Mouse (Mus musculus) neural tube, embryonic 13.5 days (tissue): Measurements from ENCODE around the gene Aff4. TPM values are rescaled to one million over a fixed set of nuclear protein-coding genes. Genes with fewer than 3 reads are reported as not detected.

Source experiments
- ATAC-seq: fragments of 200-750 bp; cut with Nextera tagmentation; 2 replicates; pipeline ENCODE4 v1.8.0; 2017; ENCODE audit warnings: low read depth, mild to moderate bottlenecking, moderate TSS enrichment, moderate library complexity
- H3K27ac ChIP-seq: fragments of 300-500 bp; sonication (generic); replicated peaks from 2 replicates; pipeline ENCODE4 v1.5.1; 2015; ENCODE audit warnings: moderate library complexity, mild to moderate bottlenecking, inconsistent platforms
- H3K27me3 ChIP-seq: fragments of 300-500 bp; sonication (generic); 2 replicates; pipeline ENCODE4 v1.6.1; 2015; ENCODE audit warnings: mild to moderate bottlenecking, inconsistent platforms
- H3K36me3 ChIP-seq: fragments of 300-500 bp; sonication (generic); 2 replicates; pipeline ENCODE4 v1.6.1; 2015; ENCODE audit warnings: mild to moderate bottlenecking, inconsistent platforms
- H3K4me1 ChIP-seq: fragments of 300-500 bp; sonication (generic); replicated peaks from 2 replicates; pipeline ENCODE4 v1.6.1; 2015; ENCODE audit warnings: inconsistent platforms
- H3K4me2 ChIP-seq: fragments of 300-500 bp; sonication (generic); 2 replicates; pipeline ENCODE4 v1.6.1; 2015; ENCODE audit warnings: inconsistent platforms, mild to moderate bottlenecking, moderate library complexity
- H3K4me3 ChIP-seq: fragments of 300-500 bp; sonication (generic); 2 replicates; pipeline ENCODE4 v1.5.1; 2015; ENCODE audit warnings: mild to moderate bottlenecking, inconsistent platforms
- H3K9ac ChIP-seq: fragments of 300-500 bp; sonication (generic); 2 replicates; pipeline ENCODE4 v1.6.1; 2015; ENCODE audit warnings: moderate library complexity, mild to moderate bottlenecking, inconsistent platforms
- H3K9me3 ChIP-seq: fragments of 300-500 bp; sonication (generic); 2 replicates; pipeline ENCODE4 v1.6.1; 2016; ENCODE audit warnings: inconsistent platforms
- whole genome bisulfite sequencing: fragments of 180-500 bp; shearing (Covaris S2); methylation state at CpG from one replicate; pipeline ENCODE4 v1.1.7; 2015; 5-methylcytosine and 5-hydroxymethylcytosine counted together
- polyA plus RNA-seq: library from polyadenylated mRNA; unstranded; fragments of >200 nt; fragmentation: Nextera tagmentation; extraction: Ambion mirVana; gene quantifications from 2 replicates; pipeline ENCODE4 v1.2.1, GENCODE M21; 2015

The Aff4 gene
- polyA plus RNA-seq, 1 experiment from 2014 or later, result 43.3 TPM

- Histone ChIP-seq H3K27me3 (no peaks in the 10 kb centered on the region), H3K4me3 (no peak overlapping the region), H3K27ac (no peak overlapping the region), H3K9ac (no peak overlapping the region), H3K4me2 (no peak overlapping the region), H3K9me3 (no peaks in the 10 kb centered on the region), H3K36me3 (no peaks in the 10 kb centered on the region), H3K4me1 (peaks cover 5% of the 10 kb centered on the region; the same call in 1 of the 2 replicates)
- WGBS, result 56% methylated on average over 2 of the region's 2 CpGs
- ATAC-seq, result no peak
Observed at GRCm38 (mm10) chr11:53345738-53346137, 4.9 kb upstream of the Aff4 start.

- Histone ChIP-seq H3K4me3 (peak overlapping the region; percentile 96), H3K4me1 (peaks cover 24% of the 10 kb centered on the region), H3K36me3 (peaks cover 3% of the 10 kb centered on the region; the same call in 1 of the 2 replicates), H3K27me3 (no peaks in the 10 kb centered on the region), H3K9ac (peak overlapping the region; percentile 99), H3K9me3 (no peaks in the 10 kb centered on the region), H3K27ac (peak overlapping the region; percentile 99), H3K4me2 (peak overlapping the region; percentile 80)
- under 1% methylated on average over 34 of the region's 35 CpGs for WGBS
- ATAC-seq, result 0 out of 2 replicates have a peak, but pooled peaks have one; percentile 18
Observed at GRCm38 (mm10) chr11:53351224-53351942, 750 bp downstream of the Aff4 start.

GRCm38 (mm10) chr11:53351943-53352590, 1.4 kb downstream of the Aff4 start:
- peak overlapping the region; percentile 99 for H3K27ac ChIP-seq
- WGBS, result 4% methylated on average over 14 of the region's 14 CpGs
- H3K27me3 ChIP-seq, result no peaks in the 10 kb centered on the region
- H3K4me3 ChIP-seq, result peak overlapping the region; percentile 96
- peaks cover 24% of the 10 kb centered on the region for H3K4me1 ChIP-seq
- no peak for ATAC-seq
- no peaks in the 10 kb centered on the region for H3K9me3 ChIP-seq
- H3K9ac ChIP-seq, result peak overlapping the region; percentile 99
- peak overlapping the region; percentile 80 for H3K4me2 ChIP-seq
- peaks cover 3% of the 10 kb centered on the region; the same call in 1 of the 2 replicates for H3K36me3 ChIP-seq

- WGBS, result 99% methylated on average over 5 of the region's 5 CpGs
- Histone ChIP-seq H3K4me3 (no peak overlapping the region), H3K27me3 (no peaks in the 10 kb centered on the region), H3K27ac (no peak overlapping the region), H3K9ac (no peak overlapping the region), H3K4me1 (peaks cover 9% of the 10 kb centered on the region), H3K4me2 (no peak overlapping the region), H3K9me3 (no peaks in the 10 kb centered on the region), H3K36me3 (peaks cover 3% of the 10 kb centered on the region; the same call in 1 of the 2 replicates)
- ATAC-seq, result no peak
Observed at GRCm38 (mm10) chr11:53358504-53359155, 8.0 kb downstream of the Aff4 start.

GRCm38 (mm10) chr11:53367032-53367431, 16.4 kb downstream of the Aff4 start:
- ATAC-seq, result no peak
- no peak overlapping the region for H3K27ac ChIP-seq

GRCm38 (mm10) chr11:53378918-53379317, 28.3 kb downstream of the Aff4 start:
- no peak for ATAC-seq
- H3K9ac ChIP-seq, result no peak overlapping the region
- H3K9me3 ChIP-seq, result no peaks in the 10 kb centered on the region
- peaks cover 58% of the 10 kb centered on the region for H3K36me3 ChIP-seq
- H3K27me3 ChIP-seq, result no peaks in the 10 kb centered on the region
- no peak overlapping the region for H3K27ac ChIP-seq
- H3K4me2 ChIP-seq, result no peak overlapping the region
- H3K4me1 ChIP-seq, result no peaks in the 10 kb centered on the region
- no peak overlapping the region for H3K4me3 ChIP-seq
- WGBS, result 96% methylated on average over 1 of the region's 1 CpGs

More at GRCm38 (mm10) chr11:53367032-53367431, 16.4 kb downstream of the Aff4 start:
- H3K9me3 ChIP-seq, result no peaks in the 10 kb centered on the region
- peaks cover 24% of the 10 kb centered on the region for H3K36me3 ChIP-seq
- H3K4me2 ChIP-seq, result no peak overlapping the region
- no peak overlapping the region for H3K4me3 ChIP-seq
- WGBS, result 87% methylated on average over 2 of the region's 2 CpGs
- no peak overlapping the region for H3K9ac ChIP-seq
- H3K4me1 ChIP-seq, result no peaks in the 10 kb centered on the region
- no peaks in the 10 kb centered on the region for H3K27me3 ChIP-seq

- Histone ChIP-seq H3K4me1 (no peaks in the 10 kb centered on the region), H3K9ac (no peak overlapping the region), H3K4me3 (no peak overlapping the region), H3K9me3 (no peaks in the 10 kb centered on the region), H3K27ac (no peak overlapping the region), H3K27me3 (no peaks in the 10 kb centered on the region), H3K4me2 (no peak overlapping the region), H3K36me3 (peaks cover 43% of the 10 kb centered on the region)
- WGBS, result 96% methylated on average over 2 of the region's 2 CpGs
- ATAC-seq, result no peak
Observed at GRCm38 (mm10) chr11:53383758-53384428, 33.3 kb downstream of the Aff4 start.

- Histone ChIP-seq H3K27me3 (no peaks in the 10 kb centered on the region), H3K27ac (no peak overlapping the region), H3K4me1 (no peaks in the 10 kb centered on the region), H3K36me3 (peaks cover 70% of the 10 kb centered on the region), H3K4me3 (no peak overlapping the region), H3K9ac (no peak overlapping the region), H3K4me2 (no peak overlapping the region), H3K9me3 (no peaks in the 10 kb centered on the region)
- WGBS, result 90% methylated on average over 1 of the region's 1 CpGs
- no peak for ATAC-seq
Observed at GRCm38 (mm10) chr11:53393856-53394255, 43.2 kb downstream of the Aff4 start.

- Histone ChIP-seq H3K27me3 (no peaks in the 10 kb centered on the region), H3K4me2 (no peak overlapping the region), H3K36me3 (peaks cover 89% of the 10 kb centered on the region), H3K4me1 (no peaks in the 10 kb centered on the region), H3K4me3 (no peak overlapping the region), H3K9me3 (no peaks in the 10 kb centered on the region), H3K9ac (no peak overlapping the region), H3K27ac (no peak overlapping the region)
- ATAC-seq, result no peak
- 88% methylated on average over 1 of the region's 1 CpGs for WGBS
Observed at GRCm38 (mm10) chr11:53403638-53404037, 53.0 kb downstream of the Aff4 start.

- Histone ChIP-seq H3K4me1 (no peaks in the 10 kb centered on the region), H3K9me3 (no peaks in the 10 kb centered on the region), H3K27ac (no peak overlapping the region), H3K36me3 (peaks cover 92% of the 10 kb centered on the region), H3K27me3 (no peaks in the 10 kb centered on the region), H3K9ac (no peak overlapping the region), H3K4me2 (no peak overlapping the region), H3K4me3 (no peak overlapping the region)
- ATAC-seq, result no peak
Observed at GRCm38 (mm10) chr11:53411738-53412137, 61.1 kb downstream of the Aff4 start.

- Histone ChIP-seq H3K27me3 (no peaks in the 10 kb centered on the region), H3K9me3 (no peaks in the 10 kb centered on the region), H3K4me1 (no peaks in the 10 kb centered on the region), H3K27ac (no peak overlapping the region), H3K36me3 (peaks cover 95% of the 10 kb centered on the region), H3K9ac (no peak overlapping the region), H3K4me2 (no peak overlapping the region), H3K4me3 (no peak overlapping the region)
- 94% methylated on average over 4 of the region's 4 CpGs for WGBS
- ATAC-seq, result no peak
Observed at GRCm38 (mm10) chr11:53413871-53414270, 63.2 kb downstream of the Aff4 start.

- no peaks in the 10 kb centered on the region for H3K9me3 ChIP-seq
- H3K27me3 ChIP-seq, result no peaks in the 10 kb centered on the region
Observed at GRCm38 (mm10) chr11:53418048-53418447, 67.4 kb downstream of the Aff4 start.

More at GRCm38 (mm10) chr11:53418048-53418447, 67.4 kb downstream of the Aff4 start:
- H3K4me3 ChIP-seq, result no peak overlapping the region
- ATAC-seq, result no peak
- no peak overlapping the region for H3K9ac ChIP-seq
- H3K36me3 ChIP-seq, result peaks cover 72% of the 10 kb centered on the region
- no peaks in the 10 kb centered on the region for H3K4me1 ChIP-seq
- no peak overlapping the region for H3K4me2 ChIP-seq
- no peak overlapping the region for H3K27ac ChIP-seq
